Comparison of ENCODE assay signal across 14 mouse cellular contexts in the genomic region with DNA sequence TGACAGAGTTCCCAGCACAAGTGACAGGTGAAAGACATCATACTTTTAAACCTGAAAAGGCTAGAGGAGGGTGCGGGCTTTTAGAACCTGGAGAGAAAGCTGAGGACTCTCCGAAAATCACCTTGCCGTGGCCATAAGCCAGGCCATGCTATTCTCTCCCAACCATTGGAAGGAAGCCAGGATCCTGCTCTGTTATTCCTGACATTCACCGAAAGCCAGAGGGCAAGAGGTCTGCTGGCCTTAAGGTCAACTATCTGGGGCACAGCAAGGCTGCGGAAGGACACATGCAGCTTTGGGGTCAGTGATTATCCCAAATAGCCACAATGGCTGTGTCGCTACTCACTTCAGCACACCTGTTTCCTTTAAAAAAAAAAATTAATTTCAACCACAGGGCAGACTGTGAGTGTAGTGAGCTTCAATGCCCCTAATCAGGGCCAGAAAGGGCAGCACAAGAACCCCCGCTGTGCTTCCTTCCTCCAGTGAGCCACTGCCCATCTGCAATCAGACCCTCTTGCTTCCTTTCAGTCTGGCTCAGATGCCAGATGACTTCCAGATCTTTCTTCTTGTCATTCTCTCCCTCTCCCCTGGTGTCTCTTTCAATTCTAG. TPM values are rescaled to one million over a fixed set of nuclear protein-coding genes. Genes with fewer than 3 reads are reported as not detected.
DNase-seq lines count a peak whose midpoint lies in the region; ATAC-seq and TF ChIP-seq lines count a peak whose summit lies in the region.
"Had no signal": no experiment of that assay in that cellular context is flagged by ENCODE, and none has a peak within 500 bp of the region (broad histone marks: within the 10 kb centered on the region; RNA-seq: fewer than 3 reads in every experiment).

No protein-coding gene starts in this region.

- TF ChIP-seq CTCF in liver, postnatal 0 days (IDR thresholded peaks at IDR 0.05; ENCODE audit: low read depth) = no peak

- H3K36me3 ChIP-seq in forebrain, embryonic 16.5 days (ENCODE audit: control insufficient read depth, insufficient read depth) = no peaks in the 10 kb centered on the region
- no peaks in the 10 kb centered on the region for H3K36me3 ChIP-seq in liver, postnatal 0 days (replicated peaks; ENCODE audit: insufficient read depth, low read length)

- TF ChIP-seq EP300 in liver, postnatal 0 days (IDR thresholded peaks at IDR 0.05; ENCODE audit: low read depth) = no peak

- H3K9me3 ChIP-seq in forebrain, embryonic 16.5 days (ENCODE audit: control insufficient read depth, low read length) = no peaks in the 10 kb centered on the region
- H3K9me3 ChIP-seq in liver, postnatal 0 days (ENCODE audit: low read length) = no peaks in the 10 kb centered on the region
- H3K9me3 ChIP-seq: kidney, embryonic 15.5 days had no signal

- peak overlapping the region; percentile 22; the same call in 1 of the 2 replicates for H3K9ac ChIP-seq in forebrain, embryonic 16.5 days (replicated peaks; ENCODE audit: low read depth, low read length)
- H3K9ac ChIP-seq in liver, postnatal 0 days (replicated peaks) = no peak overlapping the region
- H3K9ac ChIP-seq: kidney, embryonic 15.5 days had no signal

- no peaks in the 10 kb centered on the region for H3K27me3 ChIP-seq in forebrain, embryonic 16.5 days (replicated peaks; ENCODE audit: control insufficient read depth, insufficient read depth, low read length)
- no peaks in the 10 kb centered on the region for H3K27me3 ChIP-seq in liver, postnatal 0 days (ENCODE audit: insufficient read depth, low read length)

- peak; percentile 77 for DNase-seq in embryo, embryonic 10 days (ENCODE audit: low spot score)
- DNase-seq in embryo, embryonic 11 days = no peak
- peak; percentile 45 for DNase-seq in MN1 (ENCODE audit: low spot score)
- DNase-seq in liver, postnatal 0 days = peak; percentile 52
- no peak for DNase-seq in thymus, postnatal 0 days (ENCODE audit: low spot score)
- DNase-seq in layer of hippocampus, adult 18-20 months (ENCODE audit: low spot score in 2 of 2) = no peak
- no peak for DNase-seq in testis, postnatal 14 days (ENCODE audit: low spot score)
- DNase-seq: adrenal gland, adult 2 months; B cell, adult 2 months; heart, postnatal 36 days; spleen, adult 18-20 months; thymus, postnatal 25 days had no signal

- H3K27ac ChIP-seq in forebrain, embryonic 16.5 days (ENCODE audit: low read length) = peak overlapping the region; percentile 69
- 0 out of 2 replicates have a peak overlapping the region, but pooled peaks have one; percentile 18 for H3K27ac ChIP-seq in liver, postnatal 0 days (ENCODE audit: low read depth)
- H3K27ac ChIP-seq: kidney, embryonic 15.5 days had no signal

- 0 out of 2 replicates have a peak overlapping the region, but pooled peaks have one; percentile 1 for H3K4me2 ChIP-seq in forebrain, embryonic 16.5 days (ENCODE audit: low read length)
- no peak overlapping the region for H3K4me2 ChIP-seq in liver, postnatal 0 days (ENCODE audit: low read depth, low read length)
- H3K4me2 ChIP-seq: kidney, embryonic 15.5 days had no signal

- ATAC-seq in forebrain, embryonic 16.5 days = no peak
- ATAC-seq in liver, postnatal 0 days = peak; percentile 82

- H3K4me1 ChIP-seq in forebrain, embryonic 16.5 days (replicated peaks; ENCODE audit: control insufficient read depth, insufficient read depth, low read length) = peaks cover 51% of the 10 kb centered on the region
- H3K4me1 ChIP-seq in liver, postnatal 0 days (ENCODE audit: insufficient read depth) = peaks cover 17% of the 10 kb centered on the region

- no peak overlapping the region for H3K4me3 ChIP-seq in forebrain, embryonic 16.5 days (replicated peaks; ENCODE audit: low read length)
- no peak overlapping the region for H3K4me3 ChIP-seq in liver, postnatal 0 days (ENCODE audit: low read depth, low read length)
- H3K4me3 ChIP-seq: kidney, embryonic 15.5 days had no signal

- WGBS in forebrain, embryonic 16.5 days = 58% methylated on average over 7 of the region's 7 CpGs
- WGBS in liver, postnatal 0 days (ENCODE audit: insufficient replicate concordance) = 46% methylated on average over 7 of the region's 7 CpGs

RNA-seq across cellular contexts. Expression of a gene that starts 23.3 kb away (rescaled TPM):
- 5,254 and 7,174 TPM in 2 replicates for polyA plus RNA-seq in forebrain, embryonic 16.5 days (2015; fragmentation: Nextera tagmentation; extraction: Ambion mirVana)
- polyA plus RNA-seq in liver, postnatal 0 days (2015; fragmentation: Nextera tagmentation; extraction: Ambion mirVana) = 6.2 and 6.6 TPM in 2 replicates
- 4.4 TPM in 2 replicates for polyA plus RNA-seq in thymus, postnatal 0 days (2015; fragmentation: Nextera tagmentation; extraction: Ambion mirVana)
- 100 to 1,000 TPM; 481 to 624 TPM for total RNA-seq in layer of hippocampus, adult 18-20 months (2021)

RNA-seq across cellular contexts. Expression of a gene that starts 34.5 kb away (rescaled TPM):
- polyA plus RNA-seq in forebrain, embryonic 16.5 days (2015; fragmentation: Nextera tagmentation; extraction: Ambion mirVana) = 196 and 239 TPM in 2 replicates
- polyA plus RNA-seq in liver, postnatal 0 days (2015; fragmentation: Nextera tagmentation; extraction: Ambion mirVana) = 12.5 and 13.3 TPM in 2 replicates
- polyA plus RNA-seq in thymus, postnatal 0 days (2015; fragmentation: Nextera tagmentation; extraction: Ambion mirVana) = 27.8 and 28.6 TPM in 2 replicates
- 100 to 1,000 TPM; 120 to 136 TPM for total RNA-seq in layer of hippocampus, adult 18-20 months (2021)

Comparison
In these comparisons a context has a peak if more than half of its experiments do, and no peak if none do; other contexts are left out.
1. DNase-seq: peak in embryo, embryonic 10 days (single experiment), MN1 (single experiment) and liver, postnatal 0 days (single experiment); none in embryo, embryonic 11 days (single experiment), thymus, postnatal 0 days (single experiment), layer of hippocampus, adult 18-20 months (0 of 2) and testis, postnatal 14 days (single experiment).
2. RNA of a gene that starts 23.3 kb away (polyA plus RNA-seq): 5,254 to 7,174 TPM in forebrain, embryonic 16.5 days; 6.2 to 6.6 TPM in liver, postnatal 0 days and 4.4 TPM in thymus, postnatal 0 days; every median in the first group is over 100 times any median in the second.